Mouse (Mus musculus) olfactory bulb, adult 2 months (tissue): ENCODE data around the gene Prph2.

ENCODE experiments used
- CTCF ChIP-seq: fragments of 200-500 bp; IDR thresholded peaks from 2 replicates; pipeline ENCODE4 v1.5.1; 2012; ENCODE audit warnings: low read depth, mild to moderate bottlenecking, low read length, moderate library complexity; ENCODE audit not compliant: insufficient read depth
- POLR2A ChIP-seq: fragments of 200-500 bp; IDR thresholded peaks from 2 replicates; pipeline ENCODE4 v1.6.1; 2012; ENCODE audit warnings: mild to moderate bottlenecking, low read depth, low read length, moderate library complexity; ENCODE audit not compliant: insufficient read depth

GRCm38 (mm10) chr17:46885910-46886643, 24.2 kb upstream of the Prph2 start:
- TF ChIP-seq CTCF (no peak), POLR2A (no peak)
